In genomic region chr7:4723508-4723907, GRCm38 (mm10) we compare ENCODE assay signal across 8 mouse cellular contexts. TPM values are rescaled to one million over a fixed set of nuclear protein-coding genes. Genes with fewer than 3 reads are reported as not detected.
A peak's percentile ranks its signal among the peaks of the same experiment; 100 is the strongest.
DNase-seq lines count a peak whose midpoint lies in the region; ATAC-seq and TF ChIP-seq lines count a peak whose summit lies in the region.

No protein-coding gene starts in this region.

- H3K9me3 ChIP-seq in neural tube, embryonic 11.5 days (ENCODE audit: control insufficient read depth, low read length), result no peaks in the 10 kb centered on the region
- H3K9me3 ChIP-seq in hindbrain, embryonic 14.5 days (ENCODE audit: control insufficient read depth, low read length), result no peaks in the 10 kb centered on the region
- H3K9me3 ChIP-seq in limb, embryonic 15.5 days, result no peaks in the 10 kb centered on the region
- no peaks in the 10 kb centered on the region for H3K9me3 ChIP-seq in midbrain, embryonic 15.5 days

- no peaks in the 10 kb centered on the region for H3K27me3 ChIP-seq in neural tube, embryonic 11.5 days (ENCODE audit: control insufficient read depth, insufficient read depth, low read length)
- H3K27me3 ChIP-seq in hindbrain, embryonic 14.5 days (ENCODE audit: control insufficient read depth, insufficient read depth, low read length), result no peaks in the 10 kb centered on the region
- H3K27me3 ChIP-seq in limb, embryonic 15.5 days, result no peaks in the 10 kb centered on the region
- H3K27me3 ChIP-seq in midbrain, embryonic 15.5 days (replicated peaks), result no peaks in the 10 kb centered on the region

- H3K4me3 ChIP-seq in neural tube, embryonic 11.5 days (ENCODE audit: low read depth, low read length), result no peak overlapping the region
- peak overlapping the region; percentile 36 for H3K4me3 ChIP-seq in cortical plate, adult 2 months (ENCODE audit: insufficient read depth, low read length)
- H3K4me3 ChIP-seq in hindbrain, embryonic 14.5 days (replicated peaks; ENCODE audit: low read length), result peak overlapping the region; percentile 4
- H3K4me3 ChIP-seq in limb, embryonic 15.5 days, result peak overlapping the region; percentile 30
- peak overlapping the region; percentile 26 for H3K4me3 ChIP-seq in midbrain, embryonic 15.5 days

- H3K36me3 ChIP-seq in neural tube, embryonic 11.5 days (ENCODE audit: control insufficient read depth, insufficient read depth, low read length), result no peaks in the 10 kb centered on the region
- H3K36me3 ChIP-seq in hindbrain, embryonic 14.5 days (replicated peaks; ENCODE audit: control insufficient read depth, insufficient read depth), result peaks cover under 1% of the 10 kb centered on the region; the same call in 1 of the 2 replicates
- H3K36me3 ChIP-seq in limb, embryonic 15.5 days, result no peaks in the 10 kb centered on the region
- H3K36me3 ChIP-seq in midbrain, embryonic 15.5 days (replicated peaks), result no peaks in the 10 kb centered on the region

- intact Hi-C loops in gastrocnemius, postnatal 36 days (cut with DNase I), result no loop called here

- no peak overlapping the region for H3K9ac ChIP-seq in neural tube, embryonic 11.5 days (ENCODE audit: low read length)
- no peak overlapping the region; the same call in 1 of the 2 replicates for H3K9ac ChIP-seq in hindbrain, embryonic 14.5 days
- 0 out of 2 replicates have a peak overlapping the region, but pooled peaks have one; percentile 14 for H3K9ac ChIP-seq in limb, embryonic 15.5 days
- 0 out of 2 replicates have a peak overlapping the region, but pooled peaks have one; percentile 35 for H3K9ac ChIP-seq in midbrain, embryonic 15.5 days

- DNase-seq in neural tube, embryonic 11.5 days (ENCODE audit: low spot score), result no peak
- no peak for DNase-seq in neural tube, embryonic 10.5 days (ENCODE audit: extremely low spot score, low spot score)
- peak; percentile 52 for DNase-seq in hindbrain, embryonic 14.5 days (ENCODE audit: low spot score)
- DNase-seq in thymus, postnatal 36 days, result peak; percentile 19 to 35
- no peak for DNase-seq in gastrocnemius, postnatal 36 days

- TF ChIP-seq POLR2A in cortical plate, adult 2 months (IDR thresholded peaks at IDR 0.05; ENCODE audit: extremely low read depth, insufficient read depth, low read length), result no peak

- 38% methylated on average over 12 of the region's 12 CpGs for WGBS in neural tube, embryonic 11.5 days
- 45% methylated on average over 12 of the region's 12 CpGs for WGBS in hindbrain, embryonic 14.5 days
- WGBS in limb, embryonic 15.5 days, result 33% methylated on average over 12 of the region's 12 CpGs
- 41% methylated on average over 12 of the region's 12 CpGs for WGBS in midbrain, embryonic 15.5 days

- no peaks in the 10 kb centered on the region for H3K4me1 ChIP-seq in neural tube, embryonic 11.5 days (ENCODE audit: control insufficient read depth, insufficient read depth, low read length)
- no peaks in the 10 kb centered on the region; the same call in 1 of the 2 replicates for H3K4me1 ChIP-seq in cortical plate, adult 2 months (ENCODE audit: control insufficient read depth, insufficient read depth, low read length)
- no peaks in the 10 kb centered on the region for H3K4me1 ChIP-seq in hindbrain, embryonic 14.5 days (replicated peaks; ENCODE audit: control insufficient read depth, insufficient read depth, low read length)
- H3K4me1 ChIP-seq in limb, embryonic 15.5 days, result 0 out of 2 replicates have a peak, but pooled peaks cover 5% of the 10 kb centered on the region
- H3K4me1 ChIP-seq in midbrain, embryonic 15.5 days, result no peaks in the 10 kb centered on the region; the same call in 1 of the 2 replicates

- H3K27ac ChIP-seq in neural tube, embryonic 11.5 days (ENCODE audit: low read depth, low read length), result no peak overlapping the region
- no peak overlapping the region for H3K27ac ChIP-seq in cortical plate, adult 2 months (ENCODE audit: insufficient read depth, low read length)
- no peak overlapping the region for H3K27ac ChIP-seq in hindbrain, embryonic 14.5 days
- H3K27ac ChIP-seq in limb, embryonic 15.5 days, result no peak overlapping the region
- no peak overlapping the region for H3K27ac ChIP-seq in midbrain, embryonic 15.5 days

- ATAC-seq in neural tube, embryonic 11.5 days (ENCODE audit: insufficient read depth, low FRiP score, low TSS enrichment), result no peak
- ATAC-seq in hindbrain, embryonic 14.5 days (ENCODE audit: low FRiP score), result peak; percentile 74; the same call in 1 of the 2 replicates
- no peak for ATAC-seq in limb, embryonic 15.5 days (ENCODE audit: insufficient number of reproducible peaks, low FRiP score, low TSS enrichment, low read depth)
- ATAC-seq in midbrain, embryonic 15.5 days (replicated peaks), result peak; percentile 86

- no peak for TF ChIP-seq CTCF in cortical plate, adult 2 months (IDR thresholded peaks at IDR 0.05; ENCODE audit: extremely low read depth, insufficient read depth, low read length)

- peak overlapping the region; percentile 30 for H3K4me2 ChIP-seq in neural tube, embryonic 11.5 days (ENCODE audit: low read depth)
- peak overlapping the region; percentile 49 for H3K4me2 ChIP-seq in hindbrain, embryonic 14.5 days (replicated peaks)
- peak overlapping the region; percentile 46 for H3K4me2 ChIP-seq in limb, embryonic 15.5 days
- peak overlapping the region; percentile 50 for H3K4me2 ChIP-seq in midbrain, embryonic 15.5 days

RNA-seq across cellular contexts. Expression of gene Tmem150b, which starts 1.5 kb away (rescaled TPM):
- 0.17 TPM in 1 of 2 replicates, not detected in the other for polyA plus RNA-seq in neural tube, embryonic 11.5 days (2014; fragmentation: Nextera tagmentation; extraction: Ambion mirVana)
- 0.09 TPM in 1 of 2 replicates, not detected in the other for polyA plus RNA-seq in cortical plate, adult 2 months (2012; rRNA removed)
- polyA plus RNA-seq in hindbrain, embryonic 14.5 days (2014; fragmentation: Nextera tagmentation; extraction: Ambion mirVana), result 0.12 and 0.24 TPM in 2 replicates
- polyA plus RNA-seq in limb, embryonic 15.5 days (2015; fragmentation: Nextera tagmentation; extraction: Ambion mirVana), result 0.22 and 0.29 TPM in 2 replicates
- 0.09 and 0.25 TPM in 2 replicates for polyA plus RNA-seq in midbrain, embryonic 15.5 days (2015; fragmentation: Nextera tagmentation; extraction: Ambion mirVana)
- not detected for total RNA-seq in gastrocnemius, postnatal 36 days (2021)

RNA-seq across cellular contexts. Expression of gene Kmt5c, which starts 16.4 kb away (rescaled TPM):
- 80.6 and 87.0 TPM in 2 replicates for polyA plus RNA-seq in neural tube, embryonic 11.5 days (2014; fragmentation: Nextera tagmentation; extraction: Ambion mirVana)
- 60.1 and 66.9 TPM in 2 replicates for polyA plus RNA-seq in cortical plate, adult 2 months (2012; rRNA removed)
- polyA plus RNA-seq in hindbrain, embryonic 14.5 days (2014; fragmentation: Nextera tagmentation; extraction: Ambion mirVana), result 44.9 and 53.7 TPM in 2 replicates
- 46.2 and 50.0 TPM in 2 replicates for polyA plus RNA-seq in limb, embryonic 15.5 days (2015; fragmentation: Nextera tagmentation; extraction: Ambion mirVana)
- 75.3 and 77.2 TPM in 2 replicates for polyA plus RNA-seq in midbrain, embryonic 15.5 days (2015; fragmentation: Nextera tagmentation; extraction: Ambion mirVana)
- 10 to 100 TPM in 1 of 2 experiments, 1 to 10 TPM in 1; 9.7 to 10.5 TPM for total RNA-seq in gastrocnemius, postnatal 36 days (2021)

RNA-seq across cellular contexts. Expression of gene Cox6b2, which starts 29.4 kb away (rescaled TPM):
- polyA plus RNA-seq in neural tube, embryonic 11.5 days (2014; fragmentation: Nextera tagmentation; extraction: Ambion mirVana), result 23.0 and 27.0 TPM in 2 replicates
- 15.1 and 20.3 TPM in 2 replicates for polyA plus RNA-seq in cortical plate, adult 2 months (2012; rRNA removed)
- 18.6 and 19.7 TPM in 2 replicates for polyA plus RNA-seq in hindbrain, embryonic 14.5 days (2014; fragmentation: Nextera tagmentation; extraction: Ambion mirVana)
- polyA plus RNA-seq in limb, embryonic 15.5 days (2015; fragmentation: Nextera tagmentation; extraction: Ambion mirVana), result 44.4 and 51.0 TPM in 2 replicates
- 21.6 and 23.6 TPM in 2 replicates for polyA plus RNA-seq in midbrain, embryonic 15.5 days (2015; fragmentation: Nextera tagmentation; extraction: Ambion mirVana)
- total RNA-seq in gastrocnemius, postnatal 36 days (2021), result 1 to 10 TPM; 1.4 to 1.9 TPM

RNA-seq across cellular contexts. Expression of gene Brsk1, which starts 33.1 kb away (rescaled TPM):
- 2.7 and 3.4 TPM in 2 replicates for polyA plus RNA-seq in neural tube, embryonic 11.5 days (2014; fragmentation: Nextera tagmentation; extraction: Ambion mirVana)
- polyA plus RNA-seq in cortical plate, adult 2 months (2012; rRNA removed), result 305 and 330 TPM in 2 replicates
- polyA plus RNA-seq in hindbrain, embryonic 14.5 days (2014; fragmentation: Nextera tagmentation; extraction: Ambion mirVana), result 10.3 and 10.5 TPM in 2 replicates
- polyA plus RNA-seq in limb, embryonic 15.5 days (2015; fragmentation: Nextera tagmentation; extraction: Ambion mirVana), result 1.00 and 1.2 TPM in 2 replicates
- 8.6 TPM in 2 replicates for polyA plus RNA-seq in midbrain, embryonic 15.5 days (2015; fragmentation: Nextera tagmentation; extraction: Ambion mirVana)
- 1 to 10 TPM in 1 of 2 experiments, under 1 TPM in 1; 0.54 to 1.6 TPM for total RNA-seq in gastrocnemius, postnatal 36 days (2021)

RNA-seq across cellular contexts. Expression of gene Hspbp1, which starts 38.6 kb away (rescaled TPM):
- 108 and 120 TPM in 2 replicates for polyA plus RNA-seq in neural tube, embryonic 11.5 days (2014; fragmentation: Nextera tagmentation; extraction: Ambion mirVana)
- 107 and 108 TPM in 2 replicates for polyA plus RNA-seq in cortical plate, adult 2 months (2012; rRNA removed)
- polyA plus RNA-seq in hindbrain, embryonic 14.5 days (2014; fragmentation: Nextera tagmentation; extraction: Ambion mirVana), result 146 and 154 TPM in 2 replicates
- polyA plus RNA-seq in limb, embryonic 15.5 days (2015; fragmentation: Nextera tagmentation; extraction: Ambion mirVana), result 81.3 and 85.8 TPM in 2 replicates
- 165 TPM in 2 replicates for polyA plus RNA-seq in midbrain, embryonic 15.5 days (2015; fragmentation: Nextera tagmentation; extraction: Ambion mirVana)
- 10 to 100 TPM; 22.4 to 24.9 TPM for total RNA-seq in gastrocnemius, postnatal 36 days (2021)

Comparison
In these comparisons a context has a peak if more than half of its experiments do, and no peak if none do; other contexts are left out.
1. ATAC-seq: peak in hindbrain, embryonic 14.5 days (single experiment) and midbrain, embryonic 15.5 days (single experiment); none in neural tube, embryonic 11.5 days (single experiment) and limb, embryonic 15.5 days (single experiment).
2. DNase-seq: peak in hindbrain, embryonic 14.5 days (single experiment) and thymus, postnatal 36 days (2 of 2); none in neural tube, embryonic 11.5 days (single experiment), neural tube, embryonic 10.5 days (single experiment) and gastrocnemius, postnatal 36 days (0 of 2).
3. H3K9ac ChIP-seq: peak in limb, embryonic 15.5 days (single experiment) and midbrain, embryonic 15.5 days (single experiment); none in neural tube, embryonic 11.5 days (single experiment) and hindbrain, embryonic 14.5 days (single experiment).
4. Peak in every context shown above with its lines, with median percentiles within 50 percentile points of each other: H3K4me2 ChIP-seq.